Mouse (Mus musculus) cerebral cortex, adult 2 months (tissue): ENCODE results near the gene Angpt4.

Experiments
- WGBS: fragments of 180-500 bp; shearing (Covaris S2); methylation state at CpG from one replicate; pipeline ENCODE4 v1.1.7; 2018; 5-methylcytosine and 5-hydroxymethylcytosine counted together

Angpt4 gene

DNA sequence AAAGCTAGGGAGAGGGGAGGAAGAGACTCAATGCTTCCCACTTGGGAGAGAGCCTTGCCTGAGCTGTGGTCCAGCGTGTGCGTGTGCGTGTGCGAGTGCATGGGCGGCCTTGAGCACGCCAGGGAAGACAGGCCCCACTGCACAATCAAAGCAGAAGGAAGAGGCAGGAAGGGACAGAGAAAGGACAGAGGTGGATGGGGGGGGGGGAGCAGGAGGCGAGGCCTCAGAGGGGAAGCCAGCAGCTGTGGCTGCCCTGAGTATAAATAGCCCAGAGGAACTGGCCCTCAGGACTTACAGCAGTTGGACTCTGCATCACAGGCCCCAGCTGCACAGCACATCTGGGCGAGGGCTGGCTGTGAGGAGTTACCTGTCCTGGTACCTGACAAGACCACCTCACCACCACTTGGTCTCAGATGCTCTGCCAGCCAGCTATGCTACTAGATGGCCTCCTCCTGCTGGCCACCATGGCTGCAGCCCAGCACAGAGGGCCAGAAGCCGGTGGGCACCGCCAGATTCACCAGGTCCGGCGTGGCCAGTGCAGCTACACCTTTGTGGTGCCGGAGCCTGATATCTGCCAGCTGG lies at the start of gene Angpt4:
Gene Angpt4, plus strand, starts transcription at position 292 of the 582 bp plus-strand sequence.
- 81% methylated on average over 13 of the region's 13 CpGs for WGBS

DNA sequence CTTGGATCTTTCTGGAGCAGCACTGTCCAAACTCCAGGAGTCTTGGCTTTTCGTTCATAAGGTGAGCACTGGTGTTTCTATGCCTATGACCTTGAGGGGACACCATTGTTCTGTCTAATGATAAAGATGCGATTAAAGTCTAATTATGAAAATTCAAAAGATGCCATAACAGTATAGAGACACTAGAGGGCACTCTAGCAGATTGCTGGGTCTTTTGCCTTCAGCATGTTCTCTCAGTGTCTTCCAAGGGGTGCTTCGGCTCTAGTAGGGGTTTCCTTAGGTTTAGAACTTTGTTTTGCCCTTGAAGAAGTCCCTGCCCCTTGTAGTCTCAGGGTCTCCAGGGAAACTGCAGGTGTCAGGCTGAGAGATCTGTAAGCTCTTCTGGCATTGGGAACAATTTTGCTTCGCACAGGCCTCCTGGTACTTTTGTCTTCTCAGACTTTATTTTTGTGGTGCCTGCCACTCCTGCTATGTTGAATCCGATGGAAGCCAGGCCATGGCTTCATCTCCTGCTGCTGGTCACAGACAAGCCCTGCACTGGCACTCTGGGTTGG lies 48.7 kb upstream of the Angpt4 start:
- WGBS, result 27% methylated on average over 5 of the region's 5 CpGs

DNA sequence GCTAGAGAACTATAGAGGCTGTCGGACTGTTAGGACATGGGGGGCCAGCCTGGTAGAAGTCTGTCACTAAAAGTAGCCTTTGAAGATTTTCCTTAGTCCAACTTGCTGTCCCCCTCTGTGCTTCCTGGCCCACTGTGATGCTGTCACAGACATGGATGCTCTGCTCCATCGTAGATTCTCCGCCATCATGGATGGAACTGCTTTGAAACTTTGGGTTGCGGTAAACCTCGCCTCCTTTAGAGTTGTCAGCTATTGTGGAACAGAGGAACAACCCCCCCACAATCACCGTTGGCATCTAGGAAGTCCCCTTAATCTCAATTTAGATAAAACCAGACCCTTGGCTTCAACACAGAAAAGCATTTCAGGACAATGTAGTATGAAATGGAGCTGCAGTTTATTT lies 46.1 kb upstream of the Angpt4 start:
- 88% methylated on average over 6 of the region's 6 CpGs for WGBS

DNA sequence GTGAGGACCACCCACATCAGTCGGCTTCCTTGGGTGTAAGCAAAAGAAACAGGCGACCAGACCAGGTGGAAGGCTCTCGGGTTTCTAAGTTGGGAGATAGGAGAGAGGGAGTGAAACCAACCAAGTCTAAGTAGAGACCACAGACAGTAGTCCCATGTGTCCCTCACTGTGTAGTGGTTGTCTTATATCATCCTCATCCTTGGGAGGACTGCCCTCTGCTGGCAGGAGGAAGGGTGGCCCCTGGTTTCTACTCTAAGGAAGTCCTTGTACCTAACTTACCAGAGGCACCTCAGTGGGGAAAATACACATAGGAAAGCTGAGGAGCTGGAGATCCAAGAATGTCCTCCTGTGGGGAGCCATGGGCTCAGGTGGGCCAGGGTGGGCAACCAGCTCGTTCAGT lies 44.5 kb upstream of the Angpt4 start:
- WGBS, result 53% methylated on average over 4 of the region's 4 CpGs

DNA sequence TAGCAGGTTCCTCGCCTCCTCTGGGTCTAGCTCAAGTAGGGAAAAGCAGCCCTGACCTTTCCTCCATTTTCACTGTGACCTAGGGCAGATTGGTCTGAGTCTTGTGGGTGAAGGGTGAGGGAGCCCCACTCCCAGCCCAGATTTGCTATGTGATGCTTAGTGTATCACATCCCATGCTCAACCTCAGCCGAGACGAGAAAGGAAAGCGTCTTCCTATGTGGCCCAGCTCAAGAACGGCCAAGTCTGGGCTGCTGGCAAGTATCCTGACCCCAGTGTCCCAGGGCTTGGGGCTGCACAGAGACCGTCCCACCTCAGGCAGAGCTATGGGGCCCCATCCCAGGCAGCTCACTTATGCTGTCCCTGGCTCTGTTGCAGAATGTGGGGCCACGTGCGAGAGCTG lies 42.8 kb upstream of the Angpt4 start:
- 91% methylated on average over 8 of the region's 8 CpGs for WGBS

DNA sequence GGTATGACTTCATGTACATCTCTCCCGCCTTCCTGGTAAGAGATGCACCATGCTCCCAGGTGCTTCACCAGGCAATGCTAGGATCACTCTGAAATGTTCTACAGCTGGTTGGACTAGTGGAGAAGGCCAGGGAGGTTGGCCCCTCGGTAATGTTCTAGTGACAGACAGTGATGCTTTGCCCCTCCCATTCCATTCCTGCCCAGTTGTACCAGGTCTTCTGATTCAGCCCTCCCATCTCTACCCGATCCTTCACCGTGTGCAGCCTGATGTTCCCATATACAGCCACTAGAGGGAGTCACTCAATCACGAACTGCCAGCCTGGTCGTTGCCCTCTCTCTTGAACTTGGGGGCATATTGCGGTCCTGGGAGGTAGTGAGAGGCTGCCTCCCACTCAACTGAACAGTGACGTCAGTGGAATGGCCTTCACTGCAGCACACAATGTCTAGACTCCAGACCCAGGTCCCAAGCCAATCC lies 35.0 kb upstream of the Angpt4 start:
- 13% methylated on average over 8 of the region's 8 CpGs for WGBS

DNA sequence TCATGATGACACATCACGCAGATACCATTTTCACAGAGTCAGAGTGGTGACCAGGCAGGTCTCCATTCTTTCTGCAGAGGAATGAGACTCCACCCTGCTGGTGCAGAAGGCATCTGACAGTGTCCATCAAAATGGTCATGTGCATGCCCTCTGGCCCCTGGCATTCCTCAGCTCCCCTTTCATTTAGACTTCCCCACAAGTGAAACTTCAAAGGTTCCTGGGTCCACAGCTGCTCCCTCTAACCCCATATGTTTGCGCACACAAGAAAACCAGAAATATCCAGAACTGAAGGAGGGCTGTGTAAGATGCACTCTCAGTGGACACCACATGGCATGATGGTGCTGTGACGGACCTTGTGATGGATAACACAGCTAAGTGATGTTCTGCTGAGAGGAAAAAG lies 32.4 kb upstream of the Angpt4 start:
- WGBS, result 81% methylated on average over 3 of the region's 3 CpGs

DNA sequence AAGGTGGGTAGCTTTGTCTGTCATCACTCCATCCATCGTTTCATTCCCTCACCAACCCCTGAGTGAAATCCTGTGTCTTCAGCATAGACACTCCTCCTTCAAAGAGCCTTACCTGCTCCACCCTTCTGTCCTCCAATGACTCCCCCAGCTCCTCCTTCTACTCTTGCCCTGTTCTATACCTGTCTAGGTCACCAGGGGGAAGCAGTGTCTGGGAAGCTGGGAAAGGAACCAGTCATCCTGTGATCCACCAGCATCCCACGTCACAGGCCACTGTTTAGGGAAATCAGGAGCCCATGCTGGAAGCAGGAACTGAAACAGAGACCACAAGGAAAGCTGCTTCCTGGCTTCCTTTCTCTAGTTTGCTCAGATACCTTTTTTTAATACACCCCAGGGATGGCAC lies 31.2 kb upstream of the Angpt4 start:
- 61% methylated on average over 2 of the region's 2 CpGs for WGBS

DNA sequence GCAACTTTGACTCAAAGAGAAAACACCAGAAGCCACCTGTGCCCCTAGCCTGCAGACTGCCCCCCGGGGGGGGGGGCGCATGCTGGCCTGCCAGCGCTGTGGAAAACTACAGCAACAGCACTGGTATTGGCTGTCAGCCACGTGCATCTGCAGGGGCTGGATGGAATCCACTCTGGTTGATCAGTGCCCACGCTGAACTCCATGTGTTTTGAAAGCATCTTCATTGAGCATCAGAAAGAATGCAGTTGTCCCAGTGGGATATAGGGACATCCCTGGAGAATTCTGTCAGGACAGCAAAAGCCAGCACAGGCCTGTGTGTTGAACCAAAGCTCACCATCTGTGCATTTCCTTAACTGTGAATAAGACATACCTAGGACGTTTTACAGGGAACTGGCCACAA lies 20.0 kb upstream of the Angpt4 start:
- 36% methylated on average over 6 of the region's 6 CpGs for WGBS

DNA sequence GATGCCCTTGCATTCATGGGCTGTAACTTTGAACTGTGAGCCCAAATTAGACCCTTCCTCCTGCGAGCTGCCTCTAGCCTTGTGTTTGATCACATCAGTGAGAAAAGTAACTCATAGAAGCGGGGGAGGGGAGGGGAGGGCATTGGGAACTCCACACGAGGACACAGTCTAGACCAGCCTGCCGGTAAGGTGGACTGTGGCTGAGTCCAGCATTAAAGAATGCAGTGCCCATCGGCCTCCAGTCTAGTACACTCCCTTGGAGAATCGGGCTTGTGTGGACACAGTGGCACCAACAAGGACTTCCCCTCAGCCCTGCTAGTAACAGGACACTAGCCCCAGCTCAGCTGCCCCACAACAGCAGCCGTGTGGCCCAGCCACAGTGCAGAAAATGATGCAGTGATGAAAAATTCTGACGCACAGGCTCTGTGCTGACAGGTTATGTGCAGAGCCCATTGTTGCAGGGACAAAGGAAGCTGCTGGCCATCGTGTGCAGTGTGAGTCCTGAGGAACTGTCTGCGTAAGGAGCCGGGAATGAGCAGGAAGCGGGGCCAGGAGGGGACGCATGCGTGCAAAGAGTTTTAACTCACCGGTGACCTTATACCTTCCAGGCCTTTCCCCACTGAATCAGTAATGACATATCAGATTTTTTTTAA lies 17.8 kb upstream of the Angpt4 start:
- WGBS, result 62% methylated on average over 15 of the region's 15 CpGs

DNA sequence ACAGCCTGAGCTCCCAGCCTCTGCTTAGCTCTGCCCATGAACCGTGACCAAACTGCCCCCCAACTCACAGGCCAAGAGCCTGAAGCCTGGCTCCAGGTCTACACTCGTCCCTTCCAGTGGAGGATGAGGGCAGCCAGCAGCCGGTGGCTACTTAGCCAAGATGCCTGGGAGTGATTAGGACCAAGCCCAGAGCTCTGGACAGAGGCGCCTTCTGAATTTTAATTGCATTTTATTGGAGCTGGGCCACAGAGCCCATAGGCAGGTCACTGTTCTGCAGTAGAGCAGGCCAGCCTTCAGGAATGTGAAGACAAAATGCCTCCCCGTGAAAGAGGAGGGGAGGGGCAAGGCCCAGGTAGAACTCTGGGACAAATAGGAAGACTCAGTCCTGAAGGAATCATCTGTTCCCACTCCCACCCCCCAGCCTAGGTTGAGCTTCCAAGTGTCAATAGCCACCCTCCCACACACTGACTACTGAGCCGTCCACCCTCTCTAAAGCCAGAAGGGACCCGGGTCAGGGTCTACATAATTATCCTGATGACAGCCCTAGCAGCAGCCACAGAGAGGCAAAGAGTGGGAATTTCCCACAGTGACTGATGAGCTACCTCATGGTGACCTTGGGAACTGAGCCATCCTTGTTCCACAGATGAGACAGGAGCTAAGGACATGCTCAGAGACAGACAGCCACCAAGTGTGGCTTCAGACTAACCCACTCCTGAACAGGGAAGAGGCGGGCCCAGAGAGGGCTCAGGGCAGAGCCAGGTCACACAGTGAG lies 16.6 kb upstream of the Angpt4 start:
- 74% methylated on average over 8 of the region's 8 CpGs for WGBS

DNA sequence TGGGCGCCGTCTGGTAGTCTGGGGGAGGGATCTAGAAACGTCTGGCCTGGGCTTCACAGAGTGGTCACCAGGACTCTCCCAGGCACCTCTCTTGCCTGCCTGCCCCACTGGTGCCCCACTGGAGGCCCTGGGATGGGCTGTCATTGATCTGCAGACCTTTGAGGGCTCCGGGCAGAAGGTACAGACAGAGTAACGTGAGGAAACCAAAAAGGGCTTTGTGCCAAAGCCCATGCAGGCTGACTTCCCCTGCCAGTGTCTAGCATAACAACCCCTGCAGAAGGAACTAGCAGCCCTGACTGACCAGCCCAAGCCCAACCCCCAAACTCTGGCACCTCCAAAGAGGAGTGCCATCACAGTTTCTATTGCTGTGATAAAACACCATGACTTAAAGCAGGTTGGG lies 15.1 kb upstream of the Angpt4 start:
- 83% methylated on average over 5 of the region's 5 CpGs for WGBS

DNA sequence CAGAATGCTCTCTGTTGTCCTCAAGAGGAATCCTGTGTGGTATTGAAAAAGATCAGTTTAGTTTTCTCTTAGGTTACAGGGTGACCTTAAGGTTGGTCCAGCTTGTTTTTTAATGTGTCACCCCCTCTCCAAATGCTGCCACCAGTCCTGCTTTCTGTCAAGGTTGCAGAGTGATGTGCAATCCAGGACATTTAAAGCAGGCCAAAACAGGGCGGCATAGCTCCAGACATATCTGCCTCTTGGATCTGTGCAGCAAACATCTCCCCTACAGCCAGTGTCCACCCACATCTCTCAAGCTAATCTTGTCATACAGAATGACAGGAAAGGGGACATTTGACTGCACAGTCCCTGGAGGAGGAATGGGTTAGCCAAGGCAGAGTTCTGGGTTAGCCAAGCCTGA lies 12.9 kb upstream of the Angpt4 start:
- 80% methylated on average over 1 of the region's 1 CpGs for WGBS

DNA sequence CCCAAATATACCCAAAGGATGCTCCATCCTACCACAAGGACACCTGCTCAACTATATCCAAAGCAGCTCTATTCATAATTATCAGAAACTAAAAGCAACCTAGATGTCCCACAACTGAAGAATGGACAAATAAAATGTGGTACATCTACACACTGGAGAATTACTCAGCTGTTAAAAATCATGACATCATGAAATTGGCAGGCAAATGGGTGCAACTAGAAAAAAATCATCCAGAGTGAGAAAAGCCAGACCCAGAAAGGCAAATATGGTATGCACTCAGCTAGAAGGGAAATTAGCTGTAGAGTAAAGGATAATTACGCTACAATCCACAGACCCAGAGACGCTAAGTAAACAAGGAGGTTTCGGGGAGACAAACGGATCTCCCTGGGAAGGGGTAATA lies 10.2 kb upstream of the Angpt4 start:
- 78% methylated on average over 4 of the region's 4 CpGs for WGBS

DNA sequence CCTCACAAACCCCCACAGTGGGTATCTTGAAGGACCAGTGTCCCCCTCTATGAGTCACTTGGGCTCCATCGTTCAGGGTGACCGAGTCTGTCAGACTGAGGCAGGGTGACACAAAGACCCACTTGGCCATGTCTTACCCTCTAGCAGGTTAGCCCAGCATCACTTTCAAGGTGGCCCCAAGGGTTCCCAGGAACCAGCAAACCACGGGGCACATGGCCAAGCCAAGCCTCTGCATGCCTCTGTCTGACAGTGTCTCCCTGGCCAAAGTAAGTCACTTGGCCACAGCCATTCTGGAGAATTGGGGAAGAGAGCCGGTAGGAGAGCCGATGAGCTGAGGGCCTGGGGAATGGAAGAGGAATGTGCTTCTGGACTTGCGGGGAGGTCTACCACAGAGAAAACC lies 7.7 kb upstream of the Angpt4 start:
- WGBS, result 92% methylated on average over 6 of the region's 6 CpGs

DNA sequence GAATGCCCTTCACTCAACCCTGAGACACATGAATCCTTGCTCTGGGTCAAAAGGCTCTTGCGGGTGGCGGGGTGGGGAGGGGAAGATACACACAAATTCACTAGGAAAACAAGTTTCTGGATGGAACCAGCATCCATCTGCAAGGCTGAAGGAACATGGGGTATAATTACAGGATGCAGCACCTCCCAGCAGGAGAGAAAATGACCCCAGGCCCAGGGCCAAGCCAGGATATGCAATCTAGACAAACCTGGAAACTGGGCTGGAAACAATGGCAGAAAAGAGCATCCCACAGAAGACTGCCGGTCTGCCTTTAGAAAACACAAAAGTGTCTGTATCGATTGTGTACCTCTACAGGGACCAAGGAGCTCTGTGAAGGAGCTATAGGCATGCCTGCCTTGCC lies 7.1 kb upstream of the Angpt4 start:
- WGBS, result 79% methylated on average over 4 of the region's 4 CpGs

DNA sequence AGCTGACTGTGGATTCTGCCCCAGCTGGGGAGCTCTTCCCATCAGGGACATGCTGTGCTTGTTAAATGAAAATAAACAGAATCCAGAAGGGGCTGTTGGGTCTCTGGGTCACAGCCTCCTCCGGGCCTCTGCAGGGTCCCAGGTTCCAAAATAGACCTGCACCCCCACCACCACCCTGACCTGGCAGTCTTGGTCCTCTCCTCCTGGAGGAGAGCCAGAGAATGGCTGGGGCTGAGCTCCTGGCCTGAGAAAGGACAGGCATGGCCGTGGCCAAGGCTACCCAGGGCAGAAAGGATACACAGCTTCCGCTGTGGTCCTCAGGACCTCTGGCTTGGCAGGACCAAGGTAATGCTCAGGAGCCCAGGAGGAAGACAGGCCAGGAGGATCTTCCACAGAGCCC lies 6.4 kb upstream of the Angpt4 start:
- 69% methylated on average over 3 of the region's 3 CpGs for WGBS

DNA sequence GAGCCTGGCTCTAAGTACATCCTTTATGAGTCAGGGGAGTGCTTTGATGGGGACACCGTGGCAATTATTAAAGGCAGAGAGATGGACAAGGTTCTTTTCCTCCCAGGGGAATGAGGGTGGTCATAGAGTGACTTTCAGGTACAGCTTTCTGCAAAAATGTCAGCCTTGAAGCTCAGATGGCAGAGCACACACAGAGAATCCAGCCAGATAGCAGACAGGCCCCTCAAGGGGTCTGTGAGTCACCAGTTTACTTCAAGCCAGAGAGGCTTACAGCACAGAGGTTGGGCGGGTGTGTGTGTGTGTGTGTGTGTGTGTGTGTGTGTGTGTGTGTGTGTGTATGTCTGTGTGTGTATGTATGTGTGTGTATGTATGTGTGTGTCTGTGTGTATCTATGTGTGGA lies 4.0 kb upstream of the Angpt4 start:
- WGBS, result 68% methylated on average over 2 of the region's 2 CpGs

DNA sequence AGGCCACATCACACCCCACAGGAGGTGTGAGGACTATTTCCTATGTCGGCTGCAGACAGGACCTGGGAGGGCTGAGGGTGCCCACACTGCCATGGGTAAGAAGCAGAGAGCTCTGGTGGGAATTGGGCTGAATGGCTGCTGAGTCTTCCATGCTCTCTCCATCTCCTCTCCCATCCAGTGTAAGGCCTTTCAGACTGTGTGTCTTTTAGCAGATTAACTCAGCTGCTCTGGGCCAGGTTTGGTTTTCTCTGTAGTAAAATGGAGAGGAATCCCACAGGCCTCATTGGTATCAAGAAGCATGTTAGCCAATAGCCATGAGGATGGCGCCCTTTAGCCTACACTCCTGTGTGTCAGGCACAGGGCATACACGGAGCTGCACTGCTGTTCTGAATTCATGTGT lies 1.6 kb upstream of the Angpt4 start:
- 84% methylated on average over 3 of the region's 3 CpGs for WGBS

DNA sequence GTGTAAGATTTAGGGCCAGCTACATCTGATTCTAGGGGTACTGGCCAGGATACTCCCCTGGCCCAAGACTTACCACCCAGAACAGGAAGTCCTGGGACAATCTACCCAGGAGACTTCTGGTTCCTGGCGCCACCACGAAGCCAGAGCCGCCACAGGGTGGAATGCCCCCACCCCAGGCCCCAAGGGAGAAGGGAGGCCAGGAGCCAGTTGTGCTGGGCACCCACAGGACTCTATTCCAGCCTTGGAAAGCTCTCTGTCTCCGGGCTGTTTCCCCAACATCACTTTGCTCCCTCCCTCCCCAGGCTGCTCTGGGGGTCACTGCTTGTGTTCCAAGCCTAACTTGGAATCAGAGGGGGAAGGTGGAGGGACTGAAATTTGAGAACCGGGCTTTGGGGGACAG lies 512 bp upstream of the Angpt4 start:
- 57% methylated on average over 5 of the region's 5 CpGs for WGBS

DNA sequence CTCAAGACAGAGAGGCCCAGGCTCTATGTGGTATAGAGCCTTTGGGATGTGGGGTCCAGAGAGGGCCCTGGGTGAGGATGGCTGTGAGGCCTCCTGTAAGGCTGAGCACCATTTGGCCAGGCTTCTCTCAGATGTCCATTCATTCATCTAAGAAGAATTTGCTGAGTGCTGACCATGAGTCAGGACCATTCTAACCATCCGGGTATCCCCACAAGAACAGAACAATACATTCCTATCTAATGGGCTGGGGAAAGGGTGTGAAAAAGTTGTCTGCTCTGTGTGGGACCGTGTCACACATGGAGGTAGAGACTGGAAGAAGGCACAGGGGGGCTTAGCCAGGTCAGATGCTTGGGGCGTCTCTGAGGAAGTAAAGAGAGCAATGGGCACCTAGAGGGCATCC lies 741 bp downstream of the Angpt4 start:
- 90% methylated on average over 3 of the region's 3 CpGs for WGBS

DNA sequence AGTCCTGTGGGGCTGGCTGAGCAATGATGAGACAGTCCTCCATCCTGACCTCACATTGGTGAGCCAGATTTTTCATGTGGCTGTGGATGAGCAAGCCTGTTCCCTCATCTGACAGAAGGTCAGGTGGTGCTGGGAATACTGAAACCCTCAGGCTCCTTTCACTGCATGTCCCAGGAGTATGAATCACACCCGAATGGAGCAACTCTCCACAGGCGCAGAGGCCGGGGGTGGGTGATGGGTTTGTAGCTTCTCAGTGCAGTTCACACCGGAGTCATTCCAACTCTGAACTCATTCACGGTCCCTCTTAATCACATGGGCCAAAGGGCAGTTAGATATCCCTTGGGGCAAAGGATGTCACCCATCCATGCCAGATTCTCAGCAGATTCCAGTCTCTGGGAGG lies 3.1 kb downstream of the Angpt4 start:
- 82% methylated on average over 5 of the region's 5 CpGs for WGBS

DNA sequence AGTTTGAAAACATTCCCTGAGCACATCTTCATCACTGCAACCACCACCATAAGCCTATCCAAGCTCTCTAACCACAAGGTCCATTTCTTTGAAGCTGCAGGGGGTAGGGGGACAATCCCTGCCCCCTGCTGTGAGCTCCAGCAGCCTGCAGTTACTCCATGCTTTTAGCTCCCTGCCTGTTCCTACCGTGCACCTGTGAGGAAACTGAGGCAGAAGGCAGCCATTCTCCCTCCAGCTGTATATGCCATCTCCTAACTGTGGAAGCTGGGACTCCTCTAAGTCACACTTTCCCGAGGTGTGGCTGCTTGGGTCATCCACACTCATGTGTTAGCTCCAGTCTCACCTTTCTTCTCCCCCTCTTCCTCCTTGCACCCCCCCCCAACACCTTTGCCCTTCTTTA lies 4.1 kb downstream of the Angpt4 start:
- WGBS, result 32% methylated on average over 2 of the region's 2 CpGs
